Mouse (Mus musculus) gastrocnemius, postnatal 14 days (tissue): ENCODE measurements around the gene Kcnj11. TPM values are rescaled to one million over a fixed set of nuclear protein-coding genes. Genes with fewer than 3 reads are reported as not detected.

ENCODE experiments used
- DNase-seq: peaks from one replicate; pipeline ENCODE4 v3.0.0; 2021; ENCODE audit warnings: mixed read lengths
- intact Hi-C: fragments of 180-260 bp; cut with DNase I; formaldehyde crosslinking; loops from one replicate; pipeline ENCODE4 v1.15.1; 2025; ENCODE audit warnings: low total_unique reads
- long read RNA-seq, 2 experiments: library from polyadenylated mRNA; stranded (forward); transcript quantifications; one replicate each; pipeline ENCODE4 v2.0.0; 2021
- total RNA-seq, 2 experiments: library from RNA; stranded (reverse); gene quantifications; 2 replicates each; pipeline ENCODE4 v1.2.3; 2021

Gene Kcnj11
- 10 to 100 TPM; 70.7 to 71.9 TPM for total RNA-seq
- long read RNA-seq, experiment 1, transcript Kcnj11-205 (1 exons, 3,142 nt): major isoform, 70 of 75 reads
- long read RNA-seq, experiment 1, partial matches to known transcripts: 0 of 75 reads
- long read RNA-seq, experiment 1, other reads (novel, unspliced or antisense): 2 of 75 reads
- long read RNA-seq, experiment 2, transcript Kcnj11-205 (1 exons, 3,142 nt): major isoform, 77 of 80 reads
- long read RNA-seq, experiment 2, partial matches to known transcripts: 0 of 80 reads
- long read RNA-seq, experiment 2, other reads (novel, unspliced or antisense): 1 of 80 reads

GRCm38 (mm10) chr7:46100563-46100962 lies at the start of gene Kcnj11:
TSS of gene Kcnj11 (minus strand) at chr7:46100764.
- intact Hi-C loops: no loop called here
- peak; percentile 86 for DNase-seq

GRCm38 (mm10) chr7:46147417-46147816 lies 46.9 kb upstream of the Kcnj11 start:
- intact Hi-C loops: no loop called here
- no peak for DNase-seq

GRCm38 (mm10) chr7:46146675-46147308 lies 46.2 kb upstream of the Kcnj11 start:
- intact Hi-C loops: no loop called here
- DNase-seq: no peak

DNA sequence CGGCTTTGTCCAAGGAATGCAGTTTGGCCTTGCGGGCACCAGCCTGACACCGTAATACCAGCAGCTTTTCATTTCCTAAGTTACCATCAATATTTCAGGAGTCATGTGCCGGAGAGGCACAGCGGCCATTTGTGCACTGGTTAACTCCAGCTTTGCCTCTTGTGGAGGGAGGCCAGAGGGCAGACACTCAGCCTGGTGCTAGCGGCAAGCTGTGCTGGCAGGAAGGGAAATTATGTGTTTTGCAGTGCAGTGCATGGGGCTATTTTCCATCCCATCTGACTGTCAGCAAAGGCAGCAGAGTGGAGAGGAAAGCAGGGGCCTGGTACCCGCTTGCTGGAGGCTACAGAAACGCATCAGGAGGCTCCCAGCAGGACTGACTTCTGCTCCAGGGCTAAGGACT lies 43.5 kb upstream of the Kcnj11 start:
- intact Hi-C loops: no loop called here
- no peak for DNase-seq

DNA sequence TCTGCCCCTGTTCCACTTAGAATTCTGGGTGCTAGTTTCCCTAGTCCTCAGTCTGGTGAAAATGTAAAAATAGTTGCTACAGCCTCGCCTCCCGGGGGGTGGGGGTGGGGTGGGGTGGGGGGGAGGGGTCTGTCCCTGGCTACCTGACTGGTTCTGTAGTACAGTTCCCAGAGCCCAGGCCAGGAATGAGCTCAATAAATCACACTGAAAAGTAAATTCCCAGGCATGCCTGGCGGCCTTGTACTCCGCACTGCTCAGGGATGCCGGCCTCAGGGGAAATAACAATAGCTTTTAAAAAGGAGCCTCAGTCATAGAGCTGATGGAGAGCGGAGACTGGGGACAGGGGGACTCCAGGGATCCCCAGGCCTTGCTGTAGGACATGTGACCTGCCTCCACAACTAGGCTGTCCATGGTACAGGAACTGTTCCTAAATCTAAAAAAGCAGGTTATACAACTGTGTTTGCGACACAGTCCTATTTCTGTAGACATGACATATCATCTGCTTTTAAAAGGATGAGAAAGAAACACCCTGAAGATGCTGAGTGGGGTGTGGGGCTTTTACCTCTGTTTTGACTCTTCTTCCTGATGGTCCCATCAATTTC lies 37.9 kb upstream of the Kcnj11 start:
- intact Hi-C loops: no loop called here
- no peak for DNase-seq

- DNase-seq: no peak
Measured at GRCm38 (mm10) chr7:46133858-46134257, 33.3 kb upstream of the Kcnj11 start.

GRCm38 (mm10) chr7:46132229-46132628 lies 31.7 kb upstream of the Kcnj11 start:
- intact Hi-C loops: no loop called here
- DNase-seq: no peak

More at GRCm38 (mm10) chr7:46133858-46134257, 33.3 kb upstream of the Kcnj11 start:
- intact Hi-C loops: no loop called here

DNA sequence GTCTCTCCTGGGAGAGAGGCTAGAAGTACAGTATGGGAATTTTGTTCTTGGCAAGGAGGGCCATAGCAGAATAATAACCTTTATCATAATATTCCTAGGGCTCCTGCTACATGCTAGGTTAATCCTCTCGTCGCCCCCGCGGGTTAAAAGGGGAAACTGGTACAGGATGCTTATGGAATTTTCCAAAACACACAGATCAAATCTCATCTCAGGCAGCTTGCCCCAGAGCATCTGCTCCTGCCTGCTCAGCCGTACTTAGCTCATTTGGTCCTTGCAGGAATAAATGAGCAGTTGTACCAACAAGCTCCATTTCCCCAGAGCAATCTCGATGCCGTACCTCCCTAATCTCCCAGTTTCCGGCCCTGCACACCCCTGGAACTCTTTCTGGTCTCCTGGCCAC lies 31.2 kb upstream of the Kcnj11 start:
- intact Hi-C loops: no loop called here
- DNase-seq: no peak

DNA sequence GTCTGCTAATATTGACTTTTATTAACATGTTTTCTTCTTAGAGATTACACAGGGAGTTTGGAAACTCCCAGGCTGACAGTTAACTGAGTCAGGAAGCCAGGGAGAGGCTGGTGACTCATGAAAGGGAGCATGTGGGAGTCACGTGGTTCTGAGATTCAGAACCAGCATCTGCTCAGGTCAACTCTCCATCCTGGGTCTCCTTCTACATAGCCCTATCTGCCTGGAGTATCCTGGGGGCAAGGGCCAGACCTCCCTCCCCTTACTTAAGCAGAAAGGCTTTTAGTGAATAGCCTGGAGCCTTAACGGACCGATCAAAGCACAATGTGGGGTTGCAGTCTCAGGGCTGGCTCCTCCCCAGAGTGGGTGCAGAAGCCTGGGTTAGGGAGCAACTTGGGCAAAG lies 30.7 kb upstream of the Kcnj11 start:
- intact Hi-C loops: no loop called here
- no peak for DNase-seq

- intact Hi-C loops: no loop called here
- DNase-seq: no peak
Measured at GRCm38 (mm10) chr7:46130723-46131122, 30.2 kb upstream of the Kcnj11 start.

GRCm38 (mm10) chr7:46129463-46130179 lies 29.1 kb upstream of the Kcnj11 start:
- no peak for DNase-seq
- intact Hi-C loops: no loop called here

DNA sequence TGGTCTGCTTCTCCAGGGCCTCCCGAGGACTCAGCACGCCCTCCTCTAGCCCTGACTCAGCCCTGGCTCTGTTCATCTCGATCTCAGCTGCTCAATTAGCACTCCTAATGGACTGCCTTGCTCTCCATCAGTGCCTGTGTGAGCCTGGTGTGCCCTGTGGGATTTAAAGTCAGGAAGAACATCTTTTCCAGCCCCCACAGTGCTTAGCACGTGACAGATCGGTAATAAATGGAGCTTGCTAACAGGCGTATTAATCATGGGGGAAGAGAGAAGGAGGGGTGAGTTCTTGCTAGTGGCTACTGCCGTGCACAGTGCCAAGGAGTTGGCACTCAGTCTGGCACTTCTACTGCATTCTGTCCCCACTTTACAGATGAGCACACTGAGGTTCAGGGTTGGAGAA lies 27.6 kb upstream of the Kcnj11 start:
- no peak for DNase-seq
- intact Hi-C loops: no loop called here

GRCm38 (mm10) chr7:46125340-46125739 lies 24.8 kb upstream of the Kcnj11 start:
- intact Hi-C loops: no loop called here
- no peak for DNase-seq

DNA sequence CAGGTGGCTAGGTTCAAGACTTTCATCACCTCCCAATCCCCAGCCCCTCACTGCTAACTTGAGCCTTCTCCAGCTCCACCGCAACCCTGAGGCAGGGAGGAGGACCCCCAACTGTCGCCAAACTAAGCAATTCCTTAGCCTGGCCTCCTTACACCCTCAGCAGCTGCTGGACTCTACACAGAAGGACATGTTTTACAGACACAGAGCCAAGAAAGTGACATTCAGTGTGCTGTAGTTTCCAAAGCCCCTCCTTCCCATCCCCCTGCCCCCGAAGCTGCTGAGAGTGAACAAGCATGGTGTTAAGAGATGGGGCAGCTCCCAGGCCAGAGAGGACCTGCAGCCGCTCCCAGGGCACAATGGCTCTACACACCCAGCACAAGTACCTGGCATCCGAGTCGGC lies 23.9 kb upstream of the Kcnj11 start:
- intact Hi-C loops: no loop called here

DNA sequence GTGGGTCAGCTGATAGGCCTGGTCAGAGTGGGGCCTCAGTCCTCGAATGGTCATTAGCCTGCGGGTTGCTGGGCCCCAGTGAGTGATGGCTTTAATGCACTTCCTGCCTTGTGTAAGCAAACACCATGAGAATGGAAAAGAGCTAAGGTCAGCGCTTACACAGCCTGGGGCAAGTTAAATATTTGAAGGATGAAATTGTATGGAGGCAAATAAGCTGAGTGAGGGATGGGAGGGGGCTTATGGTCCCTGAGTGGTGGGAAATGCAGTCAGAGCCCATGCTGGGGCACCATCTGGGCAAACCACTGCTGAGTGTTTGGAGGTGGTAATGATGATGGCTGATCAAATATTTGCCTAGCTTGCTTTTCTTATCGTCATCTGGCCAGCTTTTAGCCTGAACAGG lies 22.4 kb upstream of the Kcnj11 start:
- intact Hi-C loops: no loop called here
- no peak for DNase-seq

More for the DNA sequence above, 23.9 kb upstream of the Kcnj11 start:
- no peak for DNase-seq

DNA sequence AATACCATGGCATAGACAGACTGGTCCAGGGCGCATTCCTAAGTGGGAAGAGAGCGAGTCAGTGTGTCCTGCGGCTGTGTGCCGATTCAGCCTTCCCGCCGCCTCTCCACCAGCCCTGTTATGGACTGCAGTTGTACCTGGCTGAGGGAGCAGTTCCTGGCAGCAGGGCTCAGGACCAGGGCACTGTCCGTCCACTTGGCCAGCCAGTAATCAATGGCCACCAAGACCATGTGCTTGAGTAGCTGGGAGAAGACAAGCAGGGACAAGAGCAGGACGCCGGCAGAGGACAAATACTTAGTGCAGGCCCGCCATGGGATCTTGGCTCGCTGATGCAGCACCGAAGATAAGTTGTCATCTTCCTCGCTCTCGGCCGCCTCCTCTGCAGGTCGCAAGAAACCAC lies 16.5 kb upstream of the Kcnj11 start:
- intact Hi-C loops: no loop called here
- DNase-seq: no peak

DNA sequence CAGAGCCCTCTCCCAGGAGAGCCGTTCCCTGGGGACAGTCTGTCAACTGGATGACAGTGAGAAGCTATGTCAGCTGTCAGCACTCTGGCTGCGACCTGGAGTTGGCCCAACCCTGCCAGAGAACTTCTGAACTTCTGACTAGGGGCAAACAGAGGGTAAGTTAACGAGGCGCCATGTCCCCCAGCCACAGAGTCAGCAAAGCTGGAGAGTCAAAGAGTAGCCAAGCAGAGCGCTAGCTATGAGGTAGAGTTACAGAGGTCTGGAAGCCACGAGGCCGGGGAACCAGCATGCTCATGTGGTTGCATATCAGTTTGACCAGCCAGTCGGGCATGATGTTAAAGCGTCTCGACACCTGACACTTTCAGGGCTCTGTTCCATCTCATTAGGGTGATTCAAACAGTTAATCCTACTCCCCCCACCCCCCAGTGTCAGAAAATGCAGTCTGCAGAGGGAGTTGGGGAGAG lies 15.6 kb upstream of the Kcnj11 start:
- intact Hi-C loops: no loop called here
- peak; percentile 68 for DNase-seq

DNA sequence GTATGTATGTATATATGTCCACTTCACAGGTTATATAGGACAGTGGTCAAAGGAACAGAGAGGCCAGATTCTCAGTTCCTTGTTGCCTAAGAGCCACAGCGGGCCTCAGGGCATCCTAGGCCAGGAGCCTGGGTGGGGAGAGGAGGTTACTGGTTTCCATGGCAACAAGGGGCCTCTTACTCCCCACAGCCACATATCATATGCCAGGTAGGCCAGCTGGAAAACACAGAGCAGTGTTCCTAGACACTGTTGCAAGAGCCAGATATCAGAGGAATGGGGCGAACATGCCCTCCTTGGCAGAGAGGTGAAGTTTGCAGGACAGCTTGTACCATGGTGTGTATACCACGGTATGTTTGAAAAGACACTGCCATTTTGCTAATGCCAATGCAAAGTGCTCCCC lies 12.9 kb upstream of the Kcnj11 start:
- DNase-seq: no peak
- intact Hi-C loops: no loop called here

DNA sequence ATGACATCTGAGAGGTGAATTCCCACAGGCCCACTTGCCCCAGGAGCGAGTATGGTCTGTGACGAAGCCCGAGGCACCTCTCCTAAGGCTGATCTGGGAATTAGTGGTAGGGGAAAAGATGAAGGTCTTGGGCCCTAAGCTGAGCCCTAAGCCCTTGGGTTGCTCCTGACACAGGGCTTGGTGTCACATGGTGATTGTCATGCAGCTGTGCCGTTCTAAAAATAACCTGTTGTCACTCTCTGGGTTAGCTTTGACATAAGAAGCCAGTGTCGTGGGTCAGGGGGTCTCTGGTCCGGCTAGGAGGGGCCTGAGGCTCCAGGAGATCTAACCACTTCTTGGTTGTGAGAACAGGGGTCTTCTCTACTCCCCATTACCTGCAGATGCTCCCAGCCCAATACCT lies 11.4 kb upstream of the Kcnj11 start:
- DNase-seq: no peak
- intact Hi-C loops: no loop called here

- DNase-seq: no peak
- intact Hi-C loops: no loop called here
Measured at GRCm38 (mm10) chr7:46111212-46111817, 10.8 kb upstream of the Kcnj11 start.
